Mouse (Mus musculus) forebrain, embryonic 14.5 days (tissue): ENCODE results near the gene 9530077C05Rik. TPM values are rescaled to one million over a fixed set of nuclear protein-coding genes. Genes with fewer than 3 reads are reported as not detected.

Experiments used
- ATAC-seq: fragments of 200-750 bp; cut with Nextera tagmentation; 2 replicates; pipeline ENCODE4 v1.8.0; 2017; ENCODE audit warnings: mild to moderate bottlenecking, moderate library complexity
- DNase-seq: peaks from one replicate; pipeline ENCODE4 v3.0.0-alpha.2; 2015; ENCODE audit warnings: low spot score
- H3K27ac ChIP-seq: fragments of 300-500 bp; sonication (generic); 2 replicates; pipeline ENCODE4 v1.5.1; 2014; ENCODE audit warnings: low read depth, mild to moderate bottlenecking, control low read depth, low read length, moderate library complexity
- H3K27me3 ChIP-seq: fragments of 300-500 bp; sonication (generic); replicated peaks from 2 replicates; pipeline ENCODE4 v1.6.1; 2014; ENCODE audit warnings: low read length, control low read depth, mixed read lengths; ENCODE audit not compliant: control insufficient read depth, insufficient read depth
- H3K36me3 ChIP-seq: fragments of 300-500 bp; sonication (generic); 2 replicates; pipeline ENCODE4 v1.6.1; 2014; ENCODE audit warnings: low read length, control low read depth; ENCODE audit not compliant: control insufficient read depth, insufficient read depth
- H3K4me1 ChIP-seq: fragments of 300-500 bp; sonication (generic); 2 replicates; pipeline ENCODE4 v1.6.1; 2014; ENCODE audit warnings: antibody characterized with exemption, low read length, control low read depth; ENCODE audit not compliant: control insufficient read depth, insufficient read depth
- H3K4me2 ChIP-seq: fragments of 300-500 bp; sonication (generic); 2 replicates; pipeline ENCODE4 v1.6.1; 2014; ENCODE audit warnings: mild to moderate bottlenecking, control low read depth, low read length
- H3K4me3 ChIP-seq: fragments of 300-500 bp; sonication (generic); 2 replicates; pipeline ENCODE4 v1.5.1; 2014; ENCODE audit warnings: low read depth, low read length, control low read depth
- H3K9ac ChIP-seq: fragments of 300-500 bp; sonication (generic); 2 replicates; pipeline ENCODE4 v1.6.1; 2014; ENCODE audit warnings: mild to moderate bottlenecking, low read length, control low read depth, moderate library complexity
- H3K9me3 ChIP-seq: fragments of 300-500 bp; sonication (generic); replicated peaks from 2 replicates; pipeline ENCODE4 v1.6.1; 2016; ENCODE audit warnings: low read length, control low read depth, mixed read lengths; ENCODE audit not compliant: control insufficient read depth
- WGBS: fragments of 180-500 bp; shearing (Covaris S2); extraction: QIAGEN DNeasy Blood & Tissue Kit; methylation state at CpG from one replicate; pipeline ENCODE4 v1.1.7; 2014; 5-methylcytosine and 5-hydroxymethylcytosine counted together
- polyA plus RNA-seq: library from polyadenylated mRNA; unstranded; fragments of >200 nt; fragmentation: Nextera tagmentation; extraction: Ambion mirVana; gene quantifications from 2 replicates; pipeline ENCODE4 v1.2.1, GENCODE M21; 2014

9530077C05Rik gene
- polyA plus RNA-seq, 1 experiment from 2014 or later, result 12.2 TPM

DNA sequence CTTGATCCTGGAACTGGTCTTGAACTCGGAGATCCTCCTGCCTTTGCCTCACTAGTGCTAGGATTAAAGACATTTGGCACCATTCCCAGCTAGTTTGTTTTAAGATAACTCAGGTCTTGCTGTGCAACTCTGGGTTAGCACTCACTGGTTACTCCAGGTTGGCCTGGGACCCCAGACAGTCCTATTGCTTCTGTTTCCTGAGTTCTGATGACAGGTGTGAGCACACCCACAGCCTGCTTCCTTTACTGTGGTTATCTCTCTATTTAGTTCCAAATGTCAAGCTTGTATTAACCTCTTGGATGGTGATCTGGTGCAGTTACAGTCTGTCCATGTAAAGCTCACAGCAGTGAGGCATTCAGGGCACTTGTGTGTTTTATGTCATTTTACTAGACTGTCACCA lies 12.2 kb downstream of the 9530077C05Rik start:
- no peaks in the 10 kb centered on the region for H3K9me3 ChIP-seq
- no peak overlapping the region for H3K4me3 ChIP-seq
- H3K4me2 ChIP-seq, result no peak overlapping the region
- H3K4me1 ChIP-seq, result no peaks in the 10 kb centered on the region
- DNase-seq (no peak), ATAC-seq (no peak)
- no peaks in the 10 kb centered on the region for H3K27me3 ChIP-seq
- H3K9ac ChIP-seq, result no peak overlapping the region
- H3K36me3 ChIP-seq, result no peaks in the 10 kb centered on the region
- 73% methylated on average over 1 of the region's 1 CpGs for WGBS
- H3K27ac ChIP-seq, result no peak overlapping the region

DNA sequence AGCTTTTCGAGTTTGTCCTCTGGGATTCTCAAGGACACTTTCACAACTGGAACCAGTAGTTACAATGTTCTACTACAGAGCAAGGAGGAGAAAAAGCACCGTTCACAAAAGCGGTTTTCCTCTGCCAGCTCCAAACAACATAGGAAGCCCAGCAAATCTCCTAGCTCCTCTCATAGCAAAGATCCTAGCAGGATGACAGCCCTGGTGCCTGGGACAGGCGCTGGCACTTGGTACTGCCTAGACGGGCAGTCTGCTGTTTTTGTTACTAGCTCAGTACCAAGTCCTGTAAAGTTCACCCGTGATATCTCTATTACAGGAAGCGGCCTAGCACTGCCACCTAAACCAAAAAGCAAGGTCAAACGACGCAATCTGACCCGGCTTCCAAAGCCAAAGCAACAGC lies 12.9 kb downstream of the 9530077C05Rik start:
- H3K4me1 ChIP-seq, result no peaks in the 10 kb centered on the region
- WGBS, result 84% methylated on average over 10 of the region's 10 CpGs
- H3K27me3 ChIP-seq, result no peaks in the 10 kb centered on the region
- ATAC-seq (no peak), DNase-seq (no peak)
- H3K9ac ChIP-seq, result no peak overlapping the region
- H3K36me3 ChIP-seq, result no peaks in the 10 kb centered on the region
- no peak overlapping the region for H3K4me2 ChIP-seq
- no peak overlapping the region for H3K27ac ChIP-seq
- no peak overlapping the region for H3K4me3 ChIP-seq
- no peaks in the 10 kb centered on the region for H3K9me3 ChIP-seq

DNA sequence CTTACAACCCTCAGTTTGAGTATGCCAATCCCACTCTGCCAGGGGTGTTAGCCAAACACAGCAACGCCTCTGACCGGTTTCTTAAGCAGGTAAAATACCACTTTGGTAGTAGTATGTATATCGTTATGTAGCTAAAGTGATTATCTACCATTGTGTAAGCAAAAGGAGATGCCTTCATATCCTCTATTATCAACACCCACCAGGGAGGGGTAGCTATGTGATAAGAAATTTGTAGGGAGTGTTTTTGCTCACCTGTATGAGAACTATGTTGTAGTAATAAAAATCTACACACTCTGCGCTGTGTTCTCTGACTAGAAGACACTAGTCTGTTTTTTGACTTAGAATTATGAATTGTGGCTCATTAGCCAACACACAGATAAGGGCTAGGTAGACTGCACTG lies 13.4 kb downstream of the 9530077C05Rik start:
- no peak overlapping the region for H3K4me3 ChIP-seq
- H3K27ac ChIP-seq, result no peak overlapping the region
- no peak overlapping the region for H3K4me2 ChIP-seq
- ATAC-seq (no peak), DNase-seq (no peak)
- H3K9me3 ChIP-seq, result no peaks in the 10 kb centered on the region
- no peak overlapping the region for H3K9ac ChIP-seq
- WGBS, result 93% methylated on average over 4 of the region's 4 CpGs
- H3K4me1 ChIP-seq, result no peaks in the 10 kb centered on the region; the same call in 1 of the 2 replicates
- no peaks in the 10 kb centered on the region for H3K36me3 ChIP-seq
- H3K27me3 ChIP-seq, result no peaks in the 10 kb centered on the region

DNA sequence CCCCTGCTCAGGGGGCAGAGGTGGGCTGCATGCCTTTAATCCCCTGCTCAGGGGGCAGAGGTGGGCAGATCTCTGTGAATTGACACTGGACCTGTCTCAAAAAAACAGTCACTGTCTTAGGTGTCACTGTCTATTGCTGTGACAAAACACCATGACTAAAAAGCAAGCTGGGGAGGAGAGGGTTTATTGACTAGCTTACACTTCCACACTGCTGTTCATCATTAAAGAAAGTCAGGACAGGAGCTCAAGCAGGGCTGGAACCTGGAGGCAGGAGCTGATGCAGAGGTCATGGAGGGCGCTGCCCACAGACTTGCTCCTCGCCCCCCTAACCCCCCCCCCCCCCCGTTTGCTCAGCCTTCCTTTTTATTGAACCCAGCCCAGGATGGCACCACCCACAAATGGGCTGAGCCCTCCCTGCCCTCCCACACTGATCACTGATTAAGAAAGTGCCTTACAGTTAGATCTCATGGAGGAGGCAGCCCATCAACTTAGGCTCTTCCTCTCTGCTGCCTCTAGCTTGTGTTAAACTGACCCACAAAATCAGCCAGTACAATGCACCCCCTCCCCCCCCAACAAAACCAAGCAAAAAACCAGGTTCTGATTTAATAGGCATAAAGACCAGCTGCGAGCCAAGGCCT lies 16.8 kb downstream of the 9530077C05Rik start:
- no peak overlapping the region for H3K4me2 ChIP-seq
- WGBS, result 72% methylated on average over 1 of the region's 4 CpGs
- H3K9me3 ChIP-seq, result no peaks in the 10 kb centered on the region
- ATAC-seq (no peak), DNase-seq (no peak)
- no peaks in the 10 kb centered on the region; the same call in 1 of the 2 replicates for H3K4me1 ChIP-seq
- H3K4me3 ChIP-seq, result no peak overlapping the region
- no peak overlapping the region for H3K27ac ChIP-seq
- no peaks in the 10 kb centered on the region for H3K36me3 ChIP-seq
- H3K9ac ChIP-seq, result no peak overlapping the region
- H3K27me3 ChIP-seq, result no peaks in the 10 kb centered on the region

DNA sequence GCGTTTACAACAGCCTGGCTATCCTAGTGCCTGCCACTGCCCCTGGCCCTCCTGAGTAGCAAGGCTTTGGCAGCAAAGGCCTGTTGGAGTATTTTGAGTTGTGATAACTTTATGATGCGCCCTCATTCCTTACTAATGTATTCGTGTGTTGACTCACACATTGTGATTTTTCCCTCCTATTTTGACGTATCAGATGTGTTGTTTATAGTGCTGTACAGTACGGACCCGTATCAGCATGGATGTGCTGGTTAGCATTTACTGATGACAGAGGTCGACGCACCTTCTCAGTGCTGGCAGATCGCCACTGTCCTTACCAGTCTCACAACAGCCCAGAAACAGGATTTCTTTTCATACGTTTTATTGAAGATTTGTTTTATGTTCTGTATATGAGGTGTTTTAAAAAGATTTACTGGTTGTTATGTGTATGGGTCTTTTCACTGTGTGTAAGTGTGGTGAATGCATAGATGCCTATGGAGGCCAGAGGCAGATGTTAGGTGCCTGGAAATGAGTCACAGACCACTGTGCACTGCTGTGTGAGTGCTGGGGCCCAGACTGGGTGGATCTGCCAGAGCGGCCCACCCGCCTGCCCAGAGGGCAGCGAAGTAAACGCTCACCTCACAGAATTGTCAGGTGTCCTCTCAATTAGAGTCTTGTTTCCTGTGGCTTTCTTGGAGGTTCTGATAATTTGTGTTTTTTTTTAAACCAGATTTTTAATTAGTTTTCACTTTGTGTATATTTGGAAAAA lies 17.5 kb downstream of the 9530077C05Rik start:
- ATAC-seq (no peak), DNase-seq (no peak)
- 78% methylated on average over 14 of the region's 14 CpGs for WGBS

DNA sequence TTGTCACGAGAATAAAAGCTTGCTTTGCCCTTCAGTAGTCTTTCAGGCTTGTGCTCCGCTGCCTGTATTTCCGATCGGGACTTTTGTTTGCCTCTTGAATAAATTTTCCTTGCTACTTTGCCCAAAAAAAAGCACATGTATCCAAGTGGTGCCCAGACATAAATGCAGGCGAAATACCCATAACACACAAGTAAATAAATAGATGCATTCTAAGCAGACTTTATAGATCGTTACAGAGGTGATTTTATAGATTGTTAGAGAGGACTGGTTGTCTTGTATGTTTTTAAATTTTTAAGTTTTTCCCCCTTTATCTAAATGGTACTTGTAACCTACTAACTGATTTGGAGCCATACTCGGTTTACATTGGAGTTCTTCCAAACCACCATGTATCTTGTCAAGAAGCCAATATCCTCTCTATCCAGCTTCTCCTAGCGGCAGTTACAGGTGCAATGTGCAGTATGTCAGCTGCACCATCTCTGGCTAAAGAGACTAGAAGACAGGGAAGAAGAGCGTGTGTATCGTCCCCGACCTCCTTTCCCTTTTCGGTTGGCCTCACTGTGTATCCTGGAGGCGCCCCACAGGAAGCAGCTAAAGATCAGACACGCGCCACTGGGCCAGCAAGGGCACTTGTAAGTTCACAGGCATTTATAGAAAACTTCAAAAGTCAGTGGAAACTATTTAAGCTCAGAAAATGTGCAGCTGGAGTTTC lies 18.4 kb downstream of the 9530077C05Rik start:
- DNase-seq (peak; percentile 54), ATAC-seq (no peak)
- Histone ChIP-seq H3K27me3 (no peaks in the 10 kb centered on the region), H3K9ac (no peak overlapping the region), H3K27ac (no peak overlapping the region), H3K9me3 (no peaks in the 10 kb centered on the region), H3K4me1 (no peaks in the 10 kb centered on the region; the same call in 1 of the 2 replicates), H3K4me2 (no peak overlapping the region), H3K4me3 (no peak overlapping the region), H3K36me3 (no peaks in the 10 kb centered on the region)
- WGBS, result 27% methylated on average over 15 of the region's 15 CpGs

More for the DNA sequence above, 17.5 kb downstream of the 9530077C05Rik start:
- Histone ChIP-seq H3K9me3 (no peaks in the 10 kb centered on the region), H3K27ac (no peak overlapping the region), H3K4me2 (no peak overlapping the region), H3K9ac (no peak overlapping the region), H3K27me3 (no peaks in the 10 kb centered on the region), H3K36me3 (no peaks in the 10 kb centered on the region), H3K4me3 (no peak overlapping the region), H3K4me1 (no peaks in the 10 kb centered on the region; the same call in 1 of the 2 replicates)

DNA sequence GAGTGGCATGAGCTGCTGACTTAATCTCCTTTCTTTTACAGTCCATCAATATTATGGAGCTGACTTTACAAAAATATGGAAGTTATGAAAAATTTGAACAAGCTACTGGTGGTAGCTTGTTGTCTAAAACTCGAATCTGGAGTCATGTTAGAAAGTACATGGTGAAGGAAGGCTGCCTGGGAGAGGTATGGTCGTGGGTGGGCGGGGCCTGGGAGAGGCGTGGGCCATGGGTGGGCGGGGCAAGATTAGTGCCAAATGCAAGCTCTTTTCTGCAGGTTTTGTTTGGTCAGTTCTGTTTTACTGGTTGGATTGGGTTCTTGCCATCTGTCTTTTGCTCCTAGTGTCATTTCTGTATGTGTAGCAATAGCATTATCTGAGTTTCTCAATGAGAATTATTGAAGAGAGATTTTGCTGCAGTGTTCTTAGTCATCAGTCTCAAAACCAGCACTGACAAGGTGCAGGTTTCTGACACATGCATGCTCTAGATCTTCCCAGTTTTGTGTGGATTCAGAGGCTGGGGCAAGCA lies 19.1 kb downstream of the 9530077C05Rik start:
- H3K4me1 ChIP-seq, result no peaks in the 10 kb centered on the region; the same call in 1 of the 2 replicates
- H3K4me2 ChIP-seq, result no peak overlapping the region
- H3K27ac ChIP-seq, result no peak overlapping the region
- no peaks in the 10 kb centered on the region for H3K36me3 ChIP-seq
- DNase-seq (no peak), ATAC-seq (no peak)
- no peaks in the 10 kb centered on the region for H3K27me3 ChIP-seq
- H3K9me3 ChIP-seq, result no peaks in the 10 kb centered on the region
- H3K4me3 ChIP-seq, result no peak overlapping the region
- no peak overlapping the region for H3K9ac ChIP-seq
- WGBS, result 20% methylated on average over 5 of the region's 5 CpGs

DNA sequence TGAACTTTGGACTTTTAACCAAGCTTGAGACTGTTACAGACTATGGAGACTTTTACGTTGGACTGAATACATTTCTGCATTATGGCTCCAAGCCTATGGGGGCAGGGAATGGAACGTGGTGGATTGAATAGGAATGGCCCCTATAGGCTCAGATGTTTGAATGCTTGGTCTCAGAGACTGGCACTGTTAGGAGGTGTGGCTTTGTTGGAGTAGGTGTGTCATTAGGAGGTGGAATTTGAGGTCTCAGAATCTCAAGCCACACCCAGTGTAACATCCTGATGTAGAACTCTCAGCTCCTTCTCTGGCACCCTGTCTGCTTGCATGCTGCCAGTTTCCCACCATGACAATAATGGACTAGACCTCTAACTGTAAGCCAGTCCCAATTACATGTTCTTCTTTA lies 21.9 kb downstream of the 9530077C05Rik start:
- ATAC-seq, result no peak
- H3K4me3 ChIP-seq, result no peak overlapping the region
- no peak overlapping the region for H3K9ac ChIP-seq
- WGBS, result 76% methylated on average over 2 of the region's 2 CpGs
- no peaks in the 10 kb centered on the region for H3K9me3 ChIP-seq
- no peak for DNase-seq
- no peak overlapping the region for H3K27ac ChIP-seq
- H3K4me2 ChIP-seq, result no peak overlapping the region
- H3K36me3 ChIP-seq, result no peaks in the 10 kb centered on the region
- no peaks in the 10 kb centered on the region for H3K27me3 ChIP-seq
- H3K4me1 ChIP-seq, result no peaks in the 10 kb centered on the region; the same call in 1 of the 2 replicates
